In the genomic region with DNA sequence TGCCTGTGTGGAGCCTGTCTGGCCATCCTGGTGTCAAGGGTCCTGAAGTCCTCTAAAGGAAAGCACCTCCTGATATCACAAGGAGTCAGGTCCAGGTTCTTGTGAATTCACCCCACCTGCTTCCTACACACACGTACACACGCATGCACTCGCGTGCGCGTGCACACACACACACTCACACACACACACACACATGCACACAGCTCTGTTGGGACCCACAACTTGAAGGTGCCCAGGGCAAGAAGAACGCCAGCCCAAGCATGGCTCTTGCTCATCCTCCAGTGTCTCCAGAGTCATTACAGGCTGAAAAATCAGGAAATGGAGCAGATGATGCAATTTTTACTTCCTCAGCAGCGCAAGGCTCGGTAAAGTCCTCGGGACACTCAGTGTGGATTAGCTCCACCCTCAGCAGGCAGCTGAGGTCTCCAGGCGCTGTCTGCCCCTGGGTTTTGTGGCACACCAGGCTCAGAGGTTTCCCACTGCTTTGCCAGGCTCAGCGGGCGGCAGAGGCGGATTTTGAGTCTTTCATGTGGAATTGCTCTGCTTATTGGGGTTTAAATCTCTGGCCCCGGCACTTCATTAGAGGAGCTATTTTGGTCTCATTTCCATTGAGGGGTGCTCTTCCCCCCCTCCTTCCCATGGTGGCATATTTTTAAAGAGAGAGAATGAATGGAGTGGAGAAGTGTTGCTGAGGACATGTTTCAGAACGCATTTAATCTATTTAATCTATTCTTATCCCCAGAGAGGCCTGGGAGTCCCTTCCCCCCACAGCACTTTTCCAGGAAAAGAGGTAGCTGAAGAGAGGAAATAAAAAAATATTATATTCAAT, we compare ENCODE assay signal across 9 mouse cellular contexts. TPM values are rescaled to one million over a fixed set of nuclear protein-coding genes. Genes with fewer than 3 reads are reported as not detected.
DNase-seq lines count a peak whose midpoint lies in the region; ATAC-seq and TF ChIP-seq lines count a peak whose summit lies in the region.
"Had no signal": no experiment of that assay in that cellular context is flagged by ENCODE, and none has a peak within 500 bp of the region (broad histone marks: within the 10 kb centered on the region; RNA-seq: fewer than 3 reads in every experiment).

No protein-coding gene starts in this region.

- no peaks in the 10 kb centered on the region for H3K36me3 ChIP-seq in forebrain, embryonic 14.5 days (ENCODE audit: control insufficient read depth, insufficient read depth, low read length)
- H3K36me3 ChIP-seq in limb, embryonic 14.5 days (ENCODE audit: control insufficient read depth, insufficient read depth, low read length) = no peaks in the 10 kb centered on the region
- no peaks in the 10 kb centered on the region for H3K36me3 ChIP-seq in neural tube, embryonic 15.5 days

- H3K4me2 ChIP-seq in forebrain, embryonic 14.5 days (ENCODE audit: low read length) = peak overlapping the region; percentile 22; the same call in 1 of the 2 replicates
- H3K4me2 ChIP-seq in limb, embryonic 14.5 days (replicated peaks; ENCODE audit: low read depth, low read length, severe bottlenecking) = 0 out of 2 replicates have a peak overlapping the region, but pooled peaks have one; percentile 17
- H3K4me2 ChIP-seq in neural tube, embryonic 15.5 days = peak overlapping the region; percentile 28

- DNase-seq in layer of hippocampus, adult 2 months (ENCODE audit: low spot score in 2 of 2) = no peak
- no peak for DNase-seq in layer of hippocampus, adult 11-12 months (ENCODE audit: low spot score)
- DNase-seq in forebrain, embryonic 14.5 days (ENCODE audit: low spot score) = peak; percentile 76
- no peak for DNase-seq in limb, embryonic 14.5 days (ENCODE audit: low spot score)
- DNase-seq in thymus, postnatal 36 days = no peak
- no peak for DNase-seq in B cell, adult 2 months
- DNase-seq in right cerebral cortex, adult 2 months (ENCODE audit: low spot score in 2 of 2) = no peak

- WGBS in forebrain, embryonic 14.5 days = 33% methylated on average over 16 of the region's 16 CpGs
- 46% methylated on average over 16 of the region's 16 CpGs for WGBS in limb, embryonic 14.5 days
- WGBS in neural tube, embryonic 15.5 days = 39% methylated on average over 16 of the region's 16 CpGs

- TF ChIP-seq CTCF in layer of hippocampus, adult 2 months (conservative IDR thresholded peaks at IDR 0.05) = no peak

- H3K27ac ChIP-seq in layer of hippocampus, adult 2 months = peak overlapping the region; percentile 68
- H3K27ac ChIP-seq in forebrain, embryonic 14.5 days (ENCODE audit: low read depth, low read length) = peak overlapping the region; percentile 21; the same call in 1 of the 2 replicates
- H3K27ac ChIP-seq in limb, embryonic 14.5 days (replicated peaks; ENCODE audit: low read depth, low read length) = no peak overlapping the region
- H3K27ac ChIP-seq in neural tube, embryonic 15.5 days (replicated peaks) = peak overlapping the region; percentile 20; the same call in 1 of the 2 replicates

- peak overlapping the region; percentile 13; the same call in 1 of the 2 replicates for H3K9ac ChIP-seq in forebrain, embryonic 14.5 days (ENCODE audit: low read length)
- H3K9ac ChIP-seq in limb, embryonic 14.5 days (ENCODE audit: low read depth, low read length, severe bottlenecking) = no peak overlapping the region
- no peak overlapping the region for H3K9ac ChIP-seq in neural tube, embryonic 15.5 days (replicated peaks)

- peak overlapping the region; percentile 5 for H3K4me3 ChIP-seq in layer of hippocampus, adult 2 months
- H3K4me3 ChIP-seq in forebrain, embryonic 14.5 days (ENCODE audit: low read depth, low read length) = no peak overlapping the region
- no peak overlapping the region for H3K4me3 ChIP-seq in limb, embryonic 14.5 days (replicated peaks; ENCODE audit: low read length)
- no peak overlapping the region for H3K4me3 ChIP-seq in neural tube, embryonic 15.5 days (replicated peaks)

- no peaks in the 10 kb centered on the region for H3K9me3 ChIP-seq in forebrain, embryonic 14.5 days (replicated peaks; ENCODE audit: control insufficient read depth, low read length)
- no peaks in the 10 kb centered on the region for H3K9me3 ChIP-seq in limb, embryonic 14.5 days (ENCODE audit: control insufficient read depth, low read length)
- no peaks in the 10 kb centered on the region for H3K9me3 ChIP-seq in neural tube, embryonic 15.5 days (replicated peaks)

- no peaks in the 10 kb centered on the region for H3K27me3 ChIP-seq in forebrain, embryonic 14.5 days (replicated peaks; ENCODE audit: control insufficient read depth, insufficient read depth, low read length)
- H3K27me3 ChIP-seq in limb, embryonic 14.5 days (ENCODE audit: control insufficient read depth, insufficient read depth, low read length) = no peaks in the 10 kb centered on the region
- no peaks in the 10 kb centered on the region for H3K27me3 ChIP-seq in neural tube, embryonic 15.5 days (replicated peaks)
- H3K27me3 ChIP-seq: Patski had no signal

- no peak for TF ChIP-seq POLR2A in limb, embryonic 14.5 days (IDR thresholded peaks at IDR 0.05; ENCODE audit: borderline replicate concordance, extremely low read depth, insufficient read depth, insufficient read length)

- peaks cover 16% of the 10 kb centered on the region for H3K4me1 ChIP-seq in forebrain, embryonic 14.5 days (ENCODE audit: control insufficient read depth, insufficient read depth, low read length)
- H3K4me1 ChIP-seq in limb, embryonic 14.5 days (ENCODE audit: control insufficient read depth, insufficient read depth, low read length) = peaks cover 8% of the 10 kb centered on the region; the same call in 1 of the 2 replicates
- H3K4me1 ChIP-seq in neural tube, embryonic 15.5 days = peaks cover 16% of the 10 kb centered on the region

- ATAC-seq in forebrain, embryonic 14.5 days = peak; percentile 69; the same call in 1 of the 2 replicates
- no peak for ATAC-seq in limb, embryonic 14.5 days (ENCODE audit: low FRiP score, low read depth)
- ATAC-seq in neural tube, embryonic 15.5 days (ENCODE audit: low FRiP score) = peak; percentile 53; the same call in 1 of the 2 replicates
- ATAC-seq: Patski had no signal

RNA-seq across cellular contexts. Expression of a gene that starts 46.9 kb away (rescaled TPM):
- 1 to 10 TPM; 2.1 to 2.7 TPM for total RNA-seq in layer of hippocampus, adult 2 months (2021)
- polyA plus RNA-seq in forebrain, embryonic 14.5 days (2014; fragmentation: Nextera tagmentation; extraction: Ambion mirVana) = 0.08 and 0.16 TPM in 2 replicates
- 1.0 and 1.5 TPM in 2 replicates for polyA plus RNA-seq in limb, embryonic 14.5 days (2012; rRNA removed)
- polyA plus RNA-seq in limb, embryonic 14.5 days (2014; fragmentation: Nextera tagmentation; extraction: Ambion mirVana) = 0.32 and 0.43 TPM in 2 replicates
- polyA plus RNA-seq in neural tube, embryonic 15.5 days (2015; fragmentation: Nextera tagmentation; extraction: Ambion mirVana) = 0.18 and 0.32 TPM in 2 replicates
- polyA plus RNA-seq: Patski had no signal
